Mouse (Mus musculus) cerebellum, adult 11-12 months (tissue): ENCODE measurements around the gene Ggt7.
"Not testable (repeated sequence)": the region's sequence is repeated elsewhere in the genome, so short reads cannot be mapped to it uniquely, and the experiment has no call there.

Experiments used
- DNase-seq: peaks from one replicate; pipeline ENCODE4 v3.0.0; 2022

The Ggt7 gene

DNA sequence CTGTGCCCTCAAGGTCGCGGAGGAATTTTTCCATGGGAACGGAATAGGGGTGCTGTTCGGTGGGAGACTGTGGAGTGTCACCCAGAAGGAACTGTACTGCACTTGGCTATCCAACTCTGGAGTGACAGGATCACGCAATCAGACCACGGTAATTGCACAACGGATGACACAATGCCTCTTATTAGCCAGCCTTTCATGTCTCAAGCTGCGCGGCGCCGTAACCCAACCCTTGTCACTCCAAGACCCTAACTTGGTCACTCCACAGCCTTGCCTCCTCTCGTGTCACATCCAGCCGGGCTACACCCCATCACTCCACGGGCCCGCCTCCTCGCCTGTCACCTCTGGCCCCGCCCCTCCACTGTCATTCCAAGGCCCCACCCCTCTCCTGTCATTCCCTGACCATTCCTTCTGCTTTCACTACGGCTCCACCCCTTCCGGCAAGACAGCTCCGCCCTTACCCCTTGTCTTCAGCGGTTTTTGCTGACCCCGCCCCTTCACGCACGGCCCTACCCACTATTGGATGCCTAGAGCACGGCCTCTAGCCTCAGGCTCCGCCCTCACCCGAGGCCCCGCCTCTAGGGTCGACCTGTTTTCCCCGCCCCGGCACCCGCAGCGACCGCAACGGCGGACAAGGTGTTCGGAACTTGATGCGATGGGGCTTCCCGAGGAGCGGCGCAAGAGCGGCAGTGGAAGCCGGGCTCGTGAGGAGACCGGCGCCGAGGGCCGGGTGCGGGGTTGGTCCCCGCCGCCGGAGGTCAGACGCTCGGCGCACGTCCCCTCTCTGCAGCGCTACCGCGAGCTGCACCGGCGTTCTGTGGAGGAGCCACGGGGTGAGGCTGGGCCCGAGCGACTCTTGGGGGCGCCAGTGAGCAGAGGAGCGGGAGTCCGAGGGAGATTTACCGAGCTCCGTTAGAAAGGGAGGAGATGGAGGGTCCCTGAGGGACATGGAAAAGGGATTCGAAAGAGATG is at the start of gene Ggt7, which contains the start of gene Acss2:
TSS of gene Ggt7 (minus strand) at position 783 of the 969 bp plus-strand sequence.
TSS of gene Acss2 (plus strand) at position 494 of the 969 bp plus-strand sequence.
- peak; percentile 100 for DNase-seq

DNA sequence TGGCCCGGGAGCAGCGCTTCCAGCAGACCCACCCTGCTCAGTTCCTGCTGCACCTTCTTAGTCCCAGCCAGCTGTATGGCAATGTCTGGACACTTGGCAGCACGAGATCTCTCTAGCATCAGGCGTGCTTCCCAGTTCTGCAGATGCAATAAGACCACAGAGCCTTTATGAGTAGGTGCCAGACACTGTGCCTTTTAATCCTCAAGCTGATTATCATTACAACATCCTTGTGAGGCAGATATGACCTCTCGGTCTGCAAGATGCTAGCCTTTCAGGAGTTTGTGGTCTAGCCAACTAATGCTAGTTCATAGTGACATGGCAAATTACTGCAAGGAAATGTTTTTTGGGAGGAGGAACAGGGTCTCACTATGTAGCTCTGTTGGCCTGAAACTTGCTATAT is 49.7 kb upstream of the Ggt7 start:
- DNase-seq, result no peak

DNA sequence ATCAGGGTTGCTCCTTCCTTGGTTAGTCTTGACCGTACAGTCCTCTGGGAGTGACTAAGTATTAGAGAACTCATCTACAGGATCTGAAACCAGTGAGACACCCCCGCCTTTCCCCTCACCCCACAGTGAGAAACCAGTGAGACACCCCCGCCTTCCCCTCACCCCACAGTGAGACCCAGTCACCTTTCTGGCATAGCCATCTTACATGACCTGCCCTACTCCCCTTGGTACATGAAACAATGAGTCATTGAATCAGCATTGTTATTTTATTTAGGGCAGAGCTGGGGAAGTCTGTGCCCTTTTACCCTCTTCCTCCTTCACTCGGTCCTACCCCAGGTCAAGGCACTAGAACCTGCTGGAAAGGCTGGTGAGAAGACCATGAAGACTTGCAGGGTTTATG is 44.9 kb upstream of the Ggt7 start:
- no peak for DNase-seq

DNA sequence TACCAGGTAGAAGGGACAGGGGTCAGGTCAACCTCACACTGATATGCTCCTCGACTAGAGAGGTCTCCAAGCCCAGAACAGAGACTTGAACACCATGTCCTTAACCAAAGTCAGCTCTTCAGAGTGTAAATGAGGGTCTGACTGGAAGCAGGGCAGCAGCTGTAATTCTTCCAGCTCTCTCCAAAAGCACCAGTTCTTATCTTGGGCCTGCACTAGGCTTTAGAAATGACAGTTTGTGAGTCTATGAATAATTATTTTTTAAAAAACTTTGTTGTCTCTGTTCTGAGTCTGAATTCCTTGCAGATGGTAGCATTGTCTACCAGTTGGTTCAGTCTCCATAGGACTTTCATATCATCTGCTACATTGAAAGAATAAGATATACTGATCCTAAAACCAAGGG is 44.2 kb upstream of the Ggt7 start:
- no peak for DNase-seq

DNA sequence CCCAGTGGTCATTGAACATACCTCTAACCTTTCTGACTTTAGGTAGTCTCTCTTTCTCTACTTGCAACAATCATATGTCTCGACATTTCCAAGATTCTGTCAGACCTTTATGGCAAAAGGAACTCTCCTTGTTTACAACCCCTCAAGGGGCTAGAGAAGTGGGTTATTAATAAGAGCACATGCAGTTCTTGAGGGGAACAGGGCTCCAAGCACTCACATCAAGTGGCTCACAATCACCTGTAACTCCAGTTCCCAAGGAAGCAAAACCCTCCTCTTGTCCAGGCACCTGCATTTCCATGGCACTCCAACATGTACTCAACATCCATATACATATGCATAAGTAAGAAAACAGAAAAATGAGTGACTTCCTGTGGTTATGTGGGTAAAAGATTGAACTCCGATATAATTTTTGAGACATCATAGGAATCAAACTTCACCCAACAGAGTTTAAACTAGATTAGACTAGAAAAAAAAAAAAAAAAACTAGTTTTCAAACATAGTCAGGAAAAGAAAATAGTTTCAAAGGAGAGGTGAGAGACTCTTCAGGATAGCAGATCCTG is 36.5 kb upstream of the Ggt7 start:
- DNase-seq, result no peak

DNA sequence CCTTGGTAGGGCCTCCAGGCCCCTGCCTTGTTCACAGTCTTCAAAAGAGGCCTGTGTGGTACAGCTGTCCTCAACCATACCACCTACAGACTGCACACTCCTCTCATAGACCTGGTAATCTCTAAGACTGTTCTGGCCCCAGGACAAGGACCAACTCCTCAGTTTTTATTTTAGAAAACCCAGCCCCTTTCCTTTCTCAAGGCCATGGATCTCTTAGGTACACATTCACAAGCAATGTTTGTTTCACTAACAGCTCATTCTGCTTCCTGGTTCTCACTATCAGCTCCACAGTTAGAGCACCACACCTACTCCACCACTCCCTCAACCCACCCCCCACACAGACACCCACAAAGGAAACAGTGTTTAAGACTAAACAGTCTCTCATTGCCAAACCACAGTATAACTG is 34.9 kb upstream of the Ggt7 start:
- DNase-seq, result no peak

DNA sequence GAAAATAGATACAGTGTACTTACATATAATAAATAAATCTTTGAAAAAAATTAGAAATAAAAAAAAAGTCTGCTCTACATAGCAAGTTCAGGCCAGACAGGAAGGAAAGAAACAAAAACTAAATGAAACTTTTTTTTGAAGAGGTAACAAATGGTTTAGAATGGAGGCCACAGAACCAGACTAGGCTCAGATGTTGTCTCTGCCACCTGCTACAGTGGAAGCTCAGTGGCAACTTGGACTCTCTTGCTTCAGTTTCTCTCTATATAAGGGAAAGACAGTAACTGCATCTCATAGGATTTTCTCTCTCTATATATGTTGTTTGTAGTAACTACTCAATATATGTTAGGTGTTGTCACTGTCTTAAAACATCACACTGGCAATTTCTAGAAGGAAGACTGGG is 34.3 kb upstream of the Ggt7 start:
- no peak for DNase-seq

DNA sequence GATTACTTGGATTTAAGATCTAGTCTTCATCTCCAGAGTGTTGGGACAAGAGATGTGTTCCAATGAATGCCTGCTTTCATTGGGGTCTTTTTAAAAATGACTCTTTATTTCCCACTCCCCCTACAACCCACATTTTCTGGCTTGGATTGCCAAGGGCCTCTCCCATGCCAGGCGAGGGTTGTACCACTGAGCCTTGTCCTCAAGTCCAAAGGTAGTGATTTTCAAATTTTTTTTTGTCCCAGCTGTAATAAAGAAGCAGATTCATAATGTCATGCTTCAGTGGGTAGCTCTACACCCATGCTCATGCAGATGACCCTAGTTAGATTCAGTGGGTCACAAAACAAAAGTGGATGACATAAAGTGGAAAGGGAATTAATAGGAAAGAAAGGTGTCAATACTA is 28.9 kb upstream of the Ggt7 start:
- no peak for DNase-seq

DNA sequence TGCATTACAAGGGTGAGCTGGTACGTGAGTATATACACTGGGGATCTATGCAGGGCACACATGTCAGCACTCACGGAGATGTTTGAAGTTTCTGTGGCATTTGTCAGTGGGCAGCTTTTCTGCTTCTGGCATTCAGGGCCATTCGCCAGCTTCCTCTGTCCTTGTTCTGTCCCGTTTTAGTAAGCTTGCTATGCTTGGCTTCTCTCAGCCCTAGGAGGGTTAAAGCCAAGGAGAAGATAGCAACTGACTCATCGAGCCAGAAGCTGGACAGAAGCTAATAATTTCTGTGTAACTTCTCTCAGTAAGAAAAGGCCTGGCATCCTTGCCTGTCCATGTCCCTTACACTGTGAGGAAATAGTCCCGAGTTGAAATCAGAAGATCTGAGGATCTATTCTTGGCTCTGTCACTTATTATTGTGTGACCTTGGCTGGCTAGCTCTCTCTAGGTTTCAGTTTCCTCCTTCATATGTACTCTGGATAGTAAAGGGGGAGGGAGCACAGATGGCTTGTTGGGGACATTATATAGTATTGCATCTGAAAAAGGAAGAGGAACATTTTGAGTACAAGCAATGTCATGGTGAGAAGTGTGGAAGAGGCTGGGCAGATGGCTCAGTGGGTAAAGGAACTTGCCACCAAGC is 22.9 kb upstream of the Ggt7 start:
- DNase-seq, result peak; percentile 55

DNA sequence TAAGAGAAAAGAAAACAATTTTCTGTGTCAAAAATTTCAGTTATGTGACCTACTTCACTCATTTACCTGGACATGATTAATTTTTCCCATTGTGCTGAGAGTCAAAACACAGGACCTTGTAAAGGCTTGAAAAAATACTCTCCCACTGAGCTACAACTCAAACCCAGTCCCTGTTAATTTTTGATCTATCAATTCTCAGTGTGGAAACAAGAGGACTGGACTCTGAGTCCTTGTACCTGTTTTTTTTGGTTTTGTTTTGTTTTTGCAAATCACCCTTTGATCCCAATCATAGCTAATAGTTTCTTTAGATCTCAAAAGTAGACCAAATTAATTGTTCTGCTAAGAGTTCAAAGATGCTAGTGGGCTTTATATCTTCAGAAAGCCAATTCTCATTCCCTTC is 21.7 kb upstream of the Ggt7 start:
- no peak for DNase-seq

DNA sequence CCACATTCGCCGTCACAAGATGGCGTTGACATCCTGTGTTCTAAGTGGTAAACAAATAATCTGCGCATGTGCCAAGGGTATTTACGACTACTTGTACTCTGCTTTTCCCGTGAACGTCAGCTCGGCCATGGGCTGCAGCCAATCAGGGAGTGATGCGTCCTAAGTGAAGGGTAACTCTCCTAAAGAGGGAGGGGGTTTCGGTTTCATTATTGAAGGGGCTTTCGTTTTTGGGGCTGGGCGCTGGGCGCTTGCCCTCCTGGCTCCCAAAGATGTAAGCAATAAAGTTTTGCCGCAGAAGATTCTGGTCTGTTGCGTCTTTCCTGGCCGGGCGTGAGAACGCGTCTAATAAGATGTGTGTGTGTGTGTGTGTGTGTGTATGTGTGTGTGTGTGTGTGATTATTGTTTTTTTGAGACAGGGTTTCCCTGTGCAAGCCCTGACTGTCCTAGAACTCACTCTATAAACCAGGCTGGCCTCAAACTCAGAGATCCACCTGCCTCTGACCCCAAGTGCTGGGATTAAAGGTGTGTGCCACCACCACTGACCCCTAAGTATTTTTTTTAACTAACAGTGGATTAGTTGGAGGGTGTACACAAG is 20.5 kb upstream of the Ggt7 start:
- not testable (repeated sequence) for DNase-seq

DNA sequence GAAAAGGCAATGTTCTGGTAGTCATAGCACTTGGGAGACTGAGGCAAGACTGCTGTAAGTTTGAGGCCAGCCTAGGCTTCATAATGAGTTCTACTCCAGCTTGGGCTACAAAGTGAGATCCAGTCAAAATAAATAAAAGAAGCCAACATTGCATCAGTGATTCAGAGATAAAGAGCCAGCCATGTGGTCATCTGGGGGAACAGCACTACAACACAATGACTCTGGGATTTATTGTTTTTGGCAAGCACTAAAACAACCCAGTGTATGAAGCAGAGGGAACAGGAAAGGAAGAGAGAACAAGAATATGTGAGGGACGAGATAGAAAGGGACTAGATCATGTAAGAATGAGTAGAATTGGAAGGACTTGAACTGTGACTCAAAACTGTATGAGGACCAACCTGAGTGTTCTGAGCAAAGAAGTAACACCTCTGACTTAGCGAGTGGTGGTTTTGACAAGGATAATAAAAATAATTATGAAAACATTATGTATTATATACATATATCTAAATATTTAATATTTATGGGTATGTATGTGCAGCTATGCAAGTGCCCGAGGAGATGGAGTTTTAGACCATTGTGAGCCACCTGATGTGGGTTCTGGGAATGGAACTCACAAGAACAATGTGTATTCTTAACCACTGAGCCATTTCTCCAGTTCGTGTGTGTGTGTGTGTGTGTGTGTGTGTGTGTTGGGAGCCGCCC is 19.9 kb upstream of the Ggt7 start:
- DNase-seq, result no peak

DNA sequence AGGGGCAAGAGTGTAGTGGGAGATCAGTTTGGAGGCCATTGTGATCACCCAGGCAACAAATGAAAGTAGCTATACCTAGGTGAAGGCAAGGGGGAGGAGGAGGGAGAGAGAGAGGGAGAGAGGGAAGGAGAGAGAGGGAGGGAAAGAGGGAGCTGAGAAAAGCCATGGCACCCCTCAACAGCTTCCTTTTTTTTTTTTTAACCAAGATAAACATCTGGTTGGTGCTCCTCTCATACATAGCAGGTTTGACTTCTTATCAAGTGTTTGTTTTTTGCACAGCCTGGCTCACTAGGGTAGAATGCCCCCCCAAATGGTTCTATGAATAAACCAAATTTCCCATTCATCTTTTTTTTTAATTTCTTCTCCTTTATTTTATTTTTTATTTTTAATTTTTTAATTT is 18.3 kb upstream of the Ggt7 start:
- no peak for DNase-seq

DNA sequence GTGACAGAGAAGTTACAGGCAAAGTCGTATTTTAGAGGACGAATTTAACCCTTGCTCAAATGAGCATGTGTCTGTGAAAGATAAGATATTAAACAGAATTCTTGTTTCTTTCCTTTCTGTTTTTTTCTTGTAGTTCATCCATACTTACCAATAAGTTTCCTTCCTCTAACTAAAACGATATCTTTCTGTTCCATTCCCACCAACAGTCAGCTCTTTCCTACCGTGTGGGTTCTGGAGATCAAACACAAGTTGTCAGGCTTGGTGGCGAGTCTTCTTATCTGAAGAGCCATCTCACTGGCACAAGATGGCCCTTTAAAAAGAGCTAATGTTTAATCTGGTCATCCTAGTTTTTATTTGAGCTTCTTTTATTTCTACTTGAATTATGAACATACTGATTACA is 9.3 kb upstream of the Ggt7 start:
- no peak for DNase-seq

DNA sequence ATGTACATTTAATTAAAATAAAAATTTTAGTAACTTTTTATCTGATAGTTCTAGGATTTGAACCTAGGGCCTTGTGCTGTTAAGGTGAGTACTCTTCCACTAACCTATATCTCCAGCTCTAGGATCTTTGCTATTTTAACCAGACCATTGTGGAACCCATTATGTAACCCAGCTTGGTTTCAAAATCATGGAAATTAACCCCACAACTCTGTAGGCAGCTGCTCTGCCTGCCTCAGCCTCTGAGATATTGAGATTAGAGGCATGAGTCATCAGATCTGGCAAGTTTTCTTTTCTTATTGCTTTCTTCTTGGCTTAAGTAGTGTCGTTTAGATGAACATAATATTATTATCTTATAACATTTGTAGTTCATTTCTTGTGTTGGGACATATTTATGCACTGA is 6.3 kb upstream of the Ggt7 start:
- DNase-seq, result no peak

DNA sequence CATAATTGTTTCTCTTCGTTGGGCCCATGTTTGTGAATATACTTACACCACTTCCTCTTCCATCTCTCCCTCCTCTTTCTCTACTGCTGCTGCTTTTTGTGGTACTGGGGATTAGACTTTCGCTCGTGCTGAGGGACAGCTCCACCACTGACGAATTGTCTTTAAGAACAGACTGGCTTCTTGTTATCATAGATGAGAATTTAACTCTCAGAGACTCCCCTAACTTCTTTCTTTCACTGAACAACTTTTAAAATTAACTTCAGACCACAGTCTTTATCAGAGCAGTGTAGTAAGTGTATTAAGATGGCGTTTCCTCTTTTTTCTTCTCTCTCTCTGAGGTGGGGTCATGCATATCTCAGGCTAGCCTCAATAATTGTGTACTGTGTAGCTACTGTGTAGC is 5.7 kb upstream of the Ggt7 start:
- DNase-seq, result no peak

DNA sequence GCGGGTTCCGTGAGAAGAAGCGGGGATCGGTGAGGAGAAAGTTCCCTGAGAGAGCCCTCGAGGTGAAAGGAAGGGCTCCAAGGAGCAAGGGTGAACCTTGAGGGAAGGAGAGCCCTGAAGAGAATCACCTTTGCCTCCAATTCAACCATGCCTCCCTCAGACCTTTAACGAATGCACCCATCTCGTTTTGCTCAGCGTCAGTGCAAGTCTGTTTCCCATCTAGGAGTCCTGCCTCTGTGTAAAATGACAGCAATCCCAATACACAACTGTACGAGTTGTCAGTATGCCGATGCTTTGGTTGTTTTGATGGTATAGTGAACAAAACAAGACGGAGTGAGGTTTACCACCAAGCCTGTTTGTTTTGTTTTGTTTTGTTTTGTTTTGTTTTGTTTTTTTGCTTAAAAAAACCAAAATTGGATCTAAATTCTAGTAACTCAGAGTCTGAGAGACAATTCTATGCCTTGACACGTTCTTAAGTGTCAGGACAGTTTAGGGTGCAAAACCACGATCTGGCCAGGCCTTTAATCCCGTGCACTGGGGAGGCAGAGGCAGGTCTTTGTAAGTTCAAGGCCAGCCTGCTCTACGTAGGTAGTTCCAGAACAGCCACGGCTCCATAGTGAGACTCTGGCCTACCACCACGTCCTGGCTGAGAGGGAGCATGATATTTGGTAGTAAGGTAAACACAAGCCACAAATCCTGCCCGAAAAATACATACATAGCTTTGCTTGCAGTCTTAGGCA is 664 bp upstream of the Ggt7 start:
- DNase-seq, result peak; percentile 35

DNA sequence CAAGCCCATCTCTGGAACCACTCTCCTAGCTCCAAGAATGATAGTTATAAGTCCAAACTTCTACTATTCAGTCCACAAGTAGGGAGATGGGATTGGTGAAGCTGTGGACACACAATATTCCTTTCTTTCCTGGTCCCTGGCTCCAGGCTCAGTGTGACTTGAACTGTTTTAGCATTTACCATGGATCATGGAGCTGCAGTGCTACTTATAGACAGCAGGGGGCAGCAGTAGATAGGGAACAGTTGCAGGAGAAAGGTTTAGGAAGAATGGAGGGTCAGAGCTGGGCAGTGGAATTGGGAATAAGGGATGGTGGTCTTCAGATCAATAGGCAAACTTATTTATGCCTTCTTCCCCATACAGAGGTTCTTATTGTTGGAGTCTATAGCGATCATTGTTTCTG is 2.1 kb downstream of the Ggt7 start:
- peak; percentile 73 for DNase-seq

DNA sequence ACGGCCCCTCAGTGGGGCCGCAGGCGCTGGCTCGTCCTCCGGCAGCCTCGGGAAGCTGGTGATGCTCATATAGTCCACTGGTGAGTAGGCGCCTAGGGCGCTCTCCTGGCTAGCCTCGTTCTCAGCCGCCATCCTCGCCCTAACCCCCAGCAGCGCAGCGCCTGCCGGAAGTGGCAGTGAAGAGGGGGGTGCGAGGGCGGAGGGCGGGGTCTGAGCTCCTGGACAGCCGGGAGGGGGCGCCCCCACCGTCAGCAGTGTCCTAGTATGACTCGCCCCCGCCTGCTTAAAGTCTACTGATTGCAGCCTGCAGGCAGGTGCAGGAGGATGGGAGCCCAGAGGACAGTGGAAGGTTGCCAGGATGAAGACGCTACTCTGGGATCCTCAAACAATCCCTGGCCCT is 3.4 kb downstream of the Ggt7 start:
- DNase-seq, result peak; percentile 93

DNA sequence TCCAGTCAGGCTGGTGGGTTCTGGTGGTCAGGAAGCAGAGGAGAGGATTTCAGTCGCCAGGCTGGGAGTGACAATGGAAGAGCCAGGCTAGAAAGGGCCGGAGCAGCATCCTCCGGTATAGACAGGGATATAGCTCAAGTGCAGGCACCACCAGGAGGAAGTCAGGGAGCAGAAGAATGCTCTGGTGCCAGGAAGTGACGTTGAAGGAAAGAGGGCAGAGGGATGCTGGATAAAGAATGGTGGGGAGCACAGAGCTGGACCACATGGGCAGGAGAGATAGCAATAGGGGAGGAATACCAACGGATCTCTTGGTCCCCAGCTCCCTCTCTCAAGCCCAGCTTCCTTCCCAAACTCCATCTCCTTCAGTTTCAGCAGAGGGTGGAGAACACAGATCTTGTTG is 4.5 kb downstream of the Ggt7 start:
- DNase-seq, result peak; percentile 68

DNA sequence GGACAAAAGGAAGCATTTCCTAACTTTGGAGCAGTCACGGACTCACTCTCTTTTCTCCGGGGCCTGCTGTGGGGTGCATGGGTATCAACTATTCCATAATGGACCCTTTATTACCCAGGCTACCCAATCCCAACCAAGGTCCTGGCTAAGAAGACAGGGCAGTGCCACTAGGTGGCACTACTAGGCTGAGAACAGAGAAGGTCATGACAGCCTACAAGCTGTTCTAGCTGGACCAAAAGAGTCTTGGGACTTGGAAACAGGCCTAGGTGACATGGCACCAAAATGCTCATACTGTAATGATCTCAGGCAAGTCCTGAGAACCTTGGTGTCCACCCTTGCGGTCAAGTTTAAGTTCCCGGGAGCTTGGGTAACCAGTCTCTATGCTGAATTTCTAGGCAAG is 5.6 kb downstream of the Ggt7 start:
- peak; percentile 84 for DNase-seq
